Mouse (Mus musculus) heart, embryonic 14.5 days (tissue): ENCODE measurements at regions not wholly inside any gene's neighbourhood (a gene's known extent, or its start where the extent isn't known, plus 50 kb on each side); places are given as distances from the start of the nearest gene placed in this dataset.

Source experiments
- ATAC-seq: fragments of 200-750 bp; cut with Nextera tagmentation; 2 replicates; pipeline ENCODE4 v1.8.0; 2017; ENCODE audit warnings: low read depth, moderate TSS enrichment; ENCODE audit not compliant: insufficient number of reproducible peaks, insufficient read depth, low FRiP score
- H3K27ac ChIP-seq, 2 experiments: fragments of 200-500 bp in 1 of 2; fragments of 300-500 bp in 1 of 2; sonication (generic) in 1 of 2; replicated peaks in 1 of 2; 2 replicates each; pipeline ENCODE4 v1.5.1; 2012 to 2014; ENCODE audit warnings: low read depth in 2 of 2, low read length in 2 of 2, control low read depth in 1 of 2, mild to moderate bottlenecking in 1 of 2, mixed read lengths in 1 of 2; ENCODE audit not compliant: control insufficient read depth in 1 of 2, insufficient read depth in 1 of 2
- H3K27me3 ChIP-seq: fragments of 300-500 bp; sonication (generic); 2 replicates; pipeline ENCODE4 v1.6.1; 2014; ENCODE audit warnings: mild to moderate bottlenecking, low read length, control low read depth; ENCODE audit not compliant: control insufficient read depth, insufficient read depth
- H3K36me3 ChIP-seq: fragments of 300-500 bp; sonication (generic); 2 replicates; pipeline ENCODE4 v1.6.1; 2014; ENCODE audit warnings: mild to moderate bottlenecking, control low read depth, low read length, mixed read lengths; ENCODE audit not compliant: control insufficient read depth, insufficient read depth
- H3K4me1 ChIP-seq, 2 experiments: fragments of 200-500 bp in 1 of 2; fragments of 300-500 bp in 1 of 2; sonication (generic) in 1 of 2; 2 replicates each; pipeline ENCODE4 v1.6.1; 2012 to 2014; ENCODE audit warnings: low read length in 2 of 2, control low read depth in 1 of 2, mixed read lengths in 1 of 2; ENCODE audit not compliant: control insufficient read depth in 2 of 2, insufficient read depth in 2 of 2
- H3K4me2 ChIP-seq: fragments of 300-500 bp; sonication (generic); 2 replicates; pipeline ENCODE4 v1.6.1; 2014; ENCODE audit warnings: mild to moderate bottlenecking, low read length
- H3K4me3 ChIP-seq, 2 experiments: fragments of 200-500 bp in 1 of 2; fragments of 300-500 bp in 1 of 2; sonication (generic) in 1 of 2; 2 replicates each; pipeline ENCODE4 v1.5.1; 2012 to 2014; ENCODE audit warnings: low read length in 2 of 2, mild to moderate bottlenecking in 2 of 2, control low read depth in 1 of 2, low read depth in 1 of 2, moderate library complexity in 1 of 2; ENCODE audit not compliant: control insufficient read depth in 1 of 2, insufficient read depth in 1 of 2
- H3K9ac ChIP-seq: fragments of 300-500 bp; sonication (generic); 2 replicates; pipeline ENCODE4 v1.6.1; 2014; ENCODE audit warnings: mild to moderate bottlenecking, low read length
- H3K9me3 ChIP-seq: fragments of 300-500 bp; sonication (generic); 2 replicates; pipeline ENCODE4 v1.6.1; 2016; ENCODE audit warnings: low read length, control low read depth; ENCODE audit not compliant: control insufficient read depth
- WGBS: fragments of 180-500 bp; shearing (Covaris S2); extraction: QIAGEN DNeasy Blood & Tissue Kit; methylation state at CpG from one replicate; pipeline ENCODE4 v1.1.7; 2014; 5-methylcytosine and 5-hydroxymethylcytosine counted together

DNA sequence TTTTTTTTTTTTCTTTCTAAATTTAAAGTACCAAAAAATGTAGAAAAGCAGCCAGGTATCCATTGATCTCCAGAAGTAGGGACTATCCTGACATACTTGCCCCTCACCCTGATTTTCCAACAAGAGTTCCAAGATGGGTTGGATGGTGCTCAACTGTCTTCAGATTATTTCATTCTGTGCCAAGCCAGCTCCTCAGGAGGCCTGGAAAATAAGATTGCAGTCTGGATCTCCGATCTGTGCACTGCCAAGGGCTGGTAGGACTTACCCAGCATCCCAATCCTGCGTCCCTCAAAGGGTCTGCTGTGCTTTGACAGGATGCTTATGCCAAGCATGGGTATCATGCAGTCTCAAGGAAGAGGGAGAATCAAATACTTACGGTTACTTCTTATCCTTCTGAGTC is 517.8 kb upstream of the Tnp1 start:
- Histone ChIP-seq H3K4me2 (no peak overlapping the region), H3K27me3 (no peaks in the 10 kb centered on the region), H3K9ac (no peak overlapping the region), H3K27ac (no peak overlapping the region), H3K36me3 (no peaks in the 10 kb centered on the region), H3K4me1 (peaks cover 0 to 2% of the 10 kb centered on the region in 2 experiments; a peak in 1 of 4 replicates), H3K9me3 (no peaks in the 10 kb centered on the region), H3K4me3 (no peak overlapping the region)
- WGBS = 83% methylated on average over 3 of the region's 3 CpGs
- ATAC-seq = no peak

GRCm38 (mm10) chr1:73532316-73532715 is 516.6 kb upstream of the Tnp1 start:
- Histone ChIP-seq H3K4me1 (no peaks in the 10 kb centered on the region), H3K27ac (no peak overlapping the region), H3K4me2 (no peak overlapping the region), H3K4me3 (no peak overlapping the region), H3K27me3 (no peaks in the 10 kb centered on the region), H3K9me3 (no peaks in the 10 kb centered on the region), H3K9ac (no peak overlapping the region), H3K36me3 (no peaks in the 10 kb centered on the region)
- ATAC-seq = no peak
- 85% methylated on average over 4 of the region's 4 CpGs for WGBS

- no peak overlapping the region for H3K27ac ChIP-seq
- H3K9ac ChIP-seq = no peak overlapping the region
- H3K9me3 ChIP-seq = no peaks in the 10 kb centered on the region
- 32% methylated on average over 3 of the region's 3 CpGs for WGBS
- H3K4me1 ChIP-seq = no peaks in the 10 kb centered on the region
- no peaks in the 10 kb centered on the region for H3K36me3 ChIP-seq
- no peak overlapping the region for H3K4me3 ChIP-seq
- H3K4me2 ChIP-seq = no peak overlapping the region
- ATAC-seq = no peak
- H3K27me3 ChIP-seq = no peaks in the 10 kb centered on the region
Observed at GRCm38 (mm10) chr1:73531831-73532230, 516.1 kb upstream of the Tnp1 start.

DNA sequence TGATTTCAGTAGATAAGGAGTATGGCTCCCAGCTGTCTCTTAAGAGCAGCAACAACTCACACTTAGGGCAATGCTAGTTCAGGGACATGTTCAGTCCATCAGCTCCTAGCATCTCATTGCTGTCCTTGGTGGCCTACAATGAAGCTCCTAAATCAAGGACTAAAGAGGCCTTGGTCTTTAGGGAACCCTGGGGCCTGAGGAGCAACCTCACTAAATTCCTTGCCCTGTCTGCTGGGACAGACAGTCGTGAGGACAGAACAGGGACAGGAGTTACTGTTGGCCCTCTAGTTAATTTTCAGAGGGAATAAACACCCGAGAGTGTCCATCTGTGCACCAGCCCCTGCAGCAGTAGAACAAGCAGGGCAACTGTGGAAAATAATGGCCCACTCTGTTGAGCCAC is 514.6 kb upstream of the Tnp1 start:
- Histone ChIP-seq H3K4me1 (no peaks in the 10 kb centered on the region), H3K27me3 (no peaks in the 10 kb centered on the region), H3K4me3 (no peak overlapping the region), H3K27ac (no peak overlapping the region), H3K9me3 (no peaks in the 10 kb centered on the region), H3K36me3 (no peaks in the 10 kb centered on the region), H3K9ac (no peak overlapping the region), H3K4me2 (no peak overlapping the region)
- WGBS = 67% methylated on average over 2 of the region's 2 CpGs
- no peak for ATAC-seq

- Histone ChIP-seq H3K27me3 (no peaks in the 10 kb centered on the region), H3K4me2 (no peak overlapping the region), H3K9ac (no peak overlapping the region), H3K9me3 (no peaks in the 10 kb centered on the region), H3K27ac (no peak overlapping the region), H3K4me1 (no peaks in the 10 kb centered on the region), H3K36me3 (no peaks in the 10 kb centered on the region), H3K4me3 (no peak overlapping the region)
- ATAC-seq = no peak
- 93% methylated on average over 1 of the region's 1 CpGs for WGBS
Observed at GRCm38 (mm10) chr1:73528623-73529022, 512.9 kb upstream of the Tnp1 start.

- ATAC-seq = no peak
- WGBS = 57% methylated on average over 8 of the region's 8 CpGs
Observed at GRCm38 (mm10) chr1:73516441-73516840, 500.7 kb upstream of the Tnp1 start.

DNA sequence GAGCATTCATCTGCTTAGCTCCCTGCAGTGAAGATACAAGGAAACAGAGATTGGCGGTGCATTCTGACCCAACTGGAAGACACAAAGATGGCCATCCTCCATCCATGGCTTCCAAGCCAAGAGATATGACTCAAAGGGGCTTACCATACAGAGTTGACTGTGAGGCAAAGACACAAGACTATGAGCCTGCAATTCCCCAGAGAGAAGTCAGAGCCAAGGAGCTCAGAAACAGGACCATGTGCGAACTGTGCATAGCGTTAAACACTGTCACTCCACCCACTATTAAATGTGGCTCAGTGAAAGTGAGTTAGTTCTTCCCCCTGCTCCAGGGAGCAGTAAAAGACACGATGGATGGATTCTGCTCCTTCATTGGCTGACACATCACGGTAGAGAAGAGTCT is 500.1 kb upstream of the Tnp1 start:
- H3K9ac ChIP-seq = no peak overlapping the region
- no peak overlapping the region for H3K27ac ChIP-seq
- no peaks in the 10 kb centered on the region for H3K36me3 ChIP-seq
- no peak overlapping the region for H3K4me2 ChIP-seq
- no peaks in the 10 kb centered on the region for H3K4me1 ChIP-seq
- no peaks in the 10 kb centered on the region for H3K27me3 ChIP-seq
- H3K9me3 ChIP-seq = no peaks in the 10 kb centered on the region
- H3K4me3 ChIP-seq = no peak overlapping the region
- ATAC-seq = no peak
- WGBS = 83% methylated on average over 5 of the region's 5 CpGs

More at GRCm38 (mm10) chr1:73516441-73516840, 500.7 kb upstream of the Tnp1 start:
- no peak overlapping the region for H3K9ac ChIP-seq
- no peaks in the 10 kb centered on the region for H3K36me3 ChIP-seq
- no peak overlapping the region for H3K27ac ChIP-seq
- no peak overlapping the region for H3K4me2 ChIP-seq
- H3K4me1 ChIP-seq = no peaks in the 10 kb centered on the region
- no peaks in the 10 kb centered on the region for H3K27me3 ChIP-seq
- no peak overlapping the region for H3K4me3 ChIP-seq
- no peaks in the 10 kb centered on the region for H3K9me3 ChIP-seq

DNA sequence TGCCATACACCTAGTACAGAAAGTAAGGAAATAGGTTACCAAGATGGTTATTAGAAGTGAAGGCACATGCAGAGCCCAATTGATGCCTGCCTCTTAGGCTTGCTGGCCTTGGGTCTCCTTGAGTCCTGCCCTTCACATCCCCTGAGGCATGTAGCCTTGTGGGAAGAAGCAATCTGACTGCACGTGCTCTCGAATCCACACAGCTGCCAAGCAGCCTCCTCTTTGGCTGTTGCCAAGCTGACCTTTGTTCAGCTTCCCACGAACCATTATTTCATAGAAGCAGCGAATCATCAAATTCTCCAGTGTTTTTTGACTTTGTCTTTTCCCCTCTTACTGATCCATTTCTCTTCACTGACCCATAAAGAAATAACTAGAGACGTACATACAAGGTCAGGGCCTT is 498.1 kb upstream of the Tnp1 start:
- no peaks in the 10 kb centered on the region for H3K9me3 ChIP-seq
- no peaks in the 10 kb centered on the region for H3K36me3 ChIP-seq
- no peaks in the 10 kb centered on the region for H3K4me1 ChIP-seq
- no peak overlapping the region for H3K4me2 ChIP-seq
- H3K27me3 ChIP-seq = no peaks in the 10 kb centered on the region
- H3K4me3 ChIP-seq = no peak overlapping the region
- H3K27ac ChIP-seq = no peak overlapping the region
- 71% methylated on average over 5 of the region's 5 CpGs for WGBS
- ATAC-seq = no peak
- H3K9ac ChIP-seq = no peak overlapping the region
